Mouse (Mus musculus): Measurements from ENCODE around the gene Phlpp1.

GRCm38 (mm10) chr1:106230313-106230712, 58.8 kb downstream of the Phlpp1 start:
- TF ChIP-seq POLR2A (IDR thresholded peaks at IDR 0.05; ENCODE audit: borderline replicate concordance, control insufficient read depth, low read depth, low read length) (no peak), CTCF (IDR thresholded peaks at IDR 0.05; ENCODE audit: control insufficient read depth, insufficient read depth, low read length) (no peak)
